In the genomic region with DNA sequence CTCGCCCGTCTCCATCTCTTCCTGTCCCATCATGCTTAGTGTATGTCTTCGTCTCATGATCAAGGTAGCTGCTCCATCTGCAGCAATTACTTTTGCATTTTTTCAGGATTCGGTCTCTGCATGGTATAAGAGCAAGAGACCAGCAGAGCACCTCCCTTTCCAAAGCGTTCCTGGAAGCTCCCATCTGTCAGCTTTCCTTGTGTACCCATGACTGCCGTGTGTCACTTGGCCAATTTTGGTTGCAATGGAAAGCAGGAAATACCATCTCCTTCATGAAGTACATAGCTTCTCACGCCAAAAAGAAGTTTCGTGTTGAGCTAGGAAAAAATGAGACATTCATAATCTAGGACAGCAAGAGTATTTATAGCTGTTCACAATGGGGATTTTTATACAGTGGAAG, we compare ENCODE assay signal across 22 mouse cellular contexts. TPM values are rescaled to one million over a fixed set of nuclear protein-coding genes. Genes with fewer than 3 reads are reported as not detected.
DNase-seq lines count a peak whose midpoint lies in the region; ATAC-seq and TF ChIP-seq lines count a peak whose summit lies in the region.
"Had no signal": no experiment of that assay in that cellular context is flagged by ENCODE, and none has a peak within 500 bp of the region (broad histone marks: within the 10 kb centered on the region; RNA-seq: fewer than 3 reads in every experiment).

No protein-coding gene starts in this region.

- no peak for TF ChIP-seq CTCF in kidney, adult 2 months (conservative IDR thresholded peaks at IDR 0.05; ENCODE audit: insufficient read depth, insufficient read length, low read depth, low read length)

- H3K9me3 ChIP-seq in midbrain, embryonic 16.5 days (replicated peaks; ENCODE audit: control insufficient read depth, low read length, poor library complexity, severe bottlenecking) = no peaks in the 10 kb centered on the region
- H3K9me3 ChIP-seq: embryonic facial prominence, embryonic 13.5 days; forebrain, embryonic 12.5 days; heart, embryonic 10.5 days; hindbrain, embryonic 12.5 days had no signal

- H3K27me3 ChIP-seq in kidney, adult 2 months (replicated peaks; ENCODE audit: control insufficient read depth, insufficient read depth, low read length) = no peaks in the 10 kb centered on the region
- no peaks in the 10 kb centered on the region for H3K27me3 ChIP-seq in midbrain, embryonic 16.5 days (ENCODE audit: control insufficient read depth, insufficient read depth, low read depth, low read length)
- H3K27me3 ChIP-seq: embryonic facial prominence, embryonic 13.5 days; forebrain, embryonic 12.5 days; hindbrain, embryonic 12.5 days had no signal

- peak; percentile 38 to 54 for DNase-seq in cerebellum, postnatal 25 days
- no peak for DNase-seq in cerebellum, adult 11 months
- peak; percentile 24 for DNase-seq in kidney, adult 2 months
- no peak for DNase-seq in kidney, postnatal 25 days
- peak; percentile 10 for DNase-seq in testis, postnatal 10 days (ENCODE audit: low spot score)
- DNase-seq in testis, postnatal 14 days (ENCODE audit: low spot score) = no peak
- DNase-seq: adrenal gland, adult 2 months; adrenal gland, postnatal 36 days; gastrocnemius, adult 2 months; gastrocnemius, postnatal 25 days; heart, postnatal 10 days; heart, postnatal 4 days had no signal

- H3K4me1 ChIP-seq in kidney, adult 2 months (ENCODE audit: control insufficient read depth, insufficient read depth, low read length) = no peaks in the 10 kb centered on the region
- H3K4me1 ChIP-seq in midbrain, embryonic 16.5 days (ENCODE audit: control insufficient read depth, insufficient read depth, low read length) = no peaks in the 10 kb centered on the region; the same call in 1 of the 2 replicates
- H3K4me1 ChIP-seq: forebrain, embryonic 12.5 days; heart, embryonic 10.5 days; hindbrain, embryonic 12.5 days had no signal

- no peak for ATAC-seq in midbrain, embryonic 16.5 days
- ATAC-seq: forebrain, embryonic 16.5 days; hindbrain, embryonic 16.5 days; inflammation-experienced regulatory T-cells, adult 6 months; intestine, postnatal 0 days had no signal

- no peaks in the 10 kb centered on the region for H3K36me3 ChIP-seq in kidney, adult 2 months (ENCODE audit: control insufficient read depth, insufficient read depth, low read length)
- no peaks in the 10 kb centered on the region for H3K36me3 ChIP-seq in midbrain, embryonic 16.5 days (ENCODE audit: control insufficient read depth, insufficient read depth, low read length)
- H3K36me3 ChIP-seq: embryonic facial prominence, embryonic 13.5 days; forebrain, embryonic 12.5 days; heart, embryonic 10.5 days; hindbrain, embryonic 12.5 days had no signal

- TF ChIP-seq POLR2A in kidney, adult 2 months (IDR thresholded peaks at IDR 0.05; ENCODE audit: low read depth, low read length) = no peak

- no peak overlapping the region for H3K4me2 ChIP-seq in midbrain, embryonic 16.5 days (ENCODE audit: low read length)
- H3K4me2 ChIP-seq: embryonic facial prominence, embryonic 13.5 days; forebrain, embryonic 12.5 days; hindbrain, embryonic 12.5 days had no signal

- 81% methylated on average over 8 of the region's 8 CpGs for WGBS in kidney, adult 2 months
- WGBS in midbrain, embryonic 16.5 days = 87% methylated on average over 8 of the region's 8 CpGs

- no peak overlapping the region for H3K4me3 ChIP-seq in kidney, adult 2 months (ENCODE audit: insufficient read depth, low read depth, low read length)
- no peak overlapping the region for H3K4me3 ChIP-seq in midbrain, embryonic 16.5 days (ENCODE audit: low read depth, low read length)
- H3K4me3 ChIP-seq: embryonic facial prominence, embryonic 13.5 days; forebrain, embryonic 12.5 days; gastrocnemius, adult 2 months; heart, embryonic 10.5 days; hindbrain, embryonic 12.5 days had no signal

- H3K9ac ChIP-seq in midbrain, embryonic 16.5 days (ENCODE audit: low read depth, low read length) = no peak overlapping the region
- H3K9ac ChIP-seq: embryonic facial prominence, embryonic 13.5 days; forebrain, embryonic 12.5 days; hindbrain, embryonic 12.5 days had no signal

- H3K27ac ChIP-seq in kidney, adult 2 months (ENCODE audit: insufficient read depth, low read depth, low read length) = no peak overlapping the region
- H3K27ac ChIP-seq in midbrain, embryonic 16.5 days (ENCODE audit: low read length) = no peak overlapping the region
- H3K27ac ChIP-seq: embryonic facial prominence, embryonic 13.5 days; forebrain, embryonic 12.5 days; gastrocnemius, adult 2 months; heart, embryonic 10.5 days; hindbrain, embryonic 12.5 days had no signal

RNA-seq across cellular contexts. Expression of a gene that starts 15.8 kb away (rescaled TPM):
- polyA plus RNA-seq in kidney, adult 2 months (2012; rRNA removed) = 8.4 and 10.0 TPM in 2 replicates
- 18.4 and 19.8 TPM in 2 replicates for polyA plus RNA-seq in midbrain, embryonic 16.5 days (2015; fragmentation: Nextera tagmentation; extraction: Ambion mirVana)

RNA-seq across cellular contexts. Expression of a gene that starts 33.9 kb away (rescaled TPM):
- 1.4 and 1.7 TPM in 2 replicates for polyA plus RNA-seq in kidney, adult 2 months (2012; rRNA removed)
- polyA plus RNA-seq in midbrain, embryonic 16.5 days (2015; fragmentation: Nextera tagmentation; extraction: Ambion mirVana) = 0.12 and 0.19 TPM in 2 replicates
- polyA plus RNA-seq: heart, embryonic 14.5 days had no signal

RNA-seq across cellular contexts. Expression of a gene that starts 45.1 kb away (rescaled TPM):
- 1.8 and 2.0 TPM in 2 replicates for polyA plus RNA-seq in kidney, adult 2 months (2012; rRNA removed)
- polyA plus RNA-seq in midbrain, embryonic 16.5 days (2015; fragmentation: Nextera tagmentation; extraction: Ambion mirVana) = 1.3 and 1.5 TPM in 2 replicates

Comparison
In these comparisons a context has a peak if more than half of its experiments do, and no peak if none do; other contexts are left out.
1. DNase-seq: peak in cerebellum, postnatal 25 days (2 of 2), kidney, adult 2 months (single experiment) and testis, postnatal 10 days (single experiment); none in cerebellum, adult 11 months (single experiment), kidney, postnatal 25 days (0 of 2) and testis, postnatal 14 days (single experiment).